Mouse (Mus musculus): Measurements from ENCODE around the gene Nfe2l2.
"Not testable (repeated sequence)": the region's sequence is repeated elsewhere in the genome, so short reads cannot be mapped to it uniquely, and the experiment has no call there.

Gene Nfe2l2

GRCm38 (mm10) chr2:75643950-75644349 lies 60.5 kb downstream of the Nfe2l2 start:
- DNase-seq (ENCODE audit: low read depth, low spot score), result no peak

GRCm38 (mm10) chr2:75642795-75643550 lies 61.5 kb downstream of the Nfe2l2 start:
- no peak for DNase-seq (ENCODE audit: low read depth, low spot score)

GRCm38 (mm10) chr2:75642312-75642711 lies 62.1 kb downstream of the Nfe2l2 start:
- not testable (repeated sequence) for DNase-seq (ENCODE audit: low read depth, low spot score)

GRCm38 (mm10) chr2:75639535-75639934 lies 64.9 kb downstream of the Nfe2l2 start:
- DNase-seq (ENCODE audit: low read depth, low spot score), result not testable (repeated sequence)

- DNase-seq (ENCODE audit: low read depth, low spot score), result not testable (repeated sequence)
Measured at GRCm38 (mm10) chr2:75637822-75638221, 66.6 kb downstream of the Nfe2l2 start.

GRCm38 (mm10) chr2:75637361-75637760 lies 67.1 kb downstream of the Nfe2l2 start:
- no peak for DNase-seq (ENCODE audit: low read depth, low spot score)

- not testable (repeated sequence) for DNase-seq (ENCODE audit: low read depth, low spot score)
Measured at GRCm38 (mm10) chr2:75637055-75637304, 67.5 kb downstream of the Nfe2l2 start.

- DNase-seq (ENCODE audit: low read depth, low spot score), result no peak
Measured at GRCm38 (mm10) chr2:75636261-75637054, 68.0 kb downstream of the Nfe2l2 start.

- not testable (repeated sequence) for DNase-seq (ENCODE audit: low read depth, low spot score)
Measured at GRCm38 (mm10) chr2:75634431-75634830, 70.0 kb downstream of the Nfe2l2 start.

- DNase-seq (ENCODE audit: low read depth, low spot score), result no peak
Measured at GRCm38 (mm10) chr2:75633784-75634183, 70.7 kb downstream of the Nfe2l2 start.

GRCm38 (mm10) chr2:75633381-75633780 lies 71.1 kb downstream of the Nfe2l2 start:
- DNase-seq (ENCODE audit: low read depth, low spot score), result no peak

GRCm38 (mm10) chr2:75632721-75633181 lies 71.7 kb downstream of the Nfe2l2 start:
- DNase-seq (ENCODE audit: low read depth, low spot score), result no peak

GRCm38 (mm10) chr2:75632043-75632442 lies 72.4 kb downstream of the Nfe2l2 start:
- DNase-seq (ENCODE audit: low read depth, low spot score), result no peak

GRCm38 (mm10) chr2:75631421-75631820 lies 73.0 kb downstream of the Nfe2l2 start:
- DNase-seq (ENCODE audit: low read depth, low spot score), result no peak

GRCm38 (mm10) chr2:75628487-75628886 lies 76.0 kb downstream of the Nfe2l2 start:
- no peak for DNase-seq (ENCODE audit: low read depth, low spot score)

- no peak for DNase-seq (ENCODE audit: low read depth, low spot score)
Measured at GRCm38 (mm10) chr2:75626597-75627440, 77.6 kb downstream of the Nfe2l2 start.
